Mouse (Mus musculus): ENCODE data around the gene Smoc1.

- no peak for TF ChIP-seq CTCF (IDR thresholded peaks at IDR 0.05; ENCODE audit: low read depth, low read length)
- no peak for TF ChIP-seq POLR2A (IDR thresholded peaks at IDR 0.05; ENCODE audit: borderline replicate concordance, low read depth, low read length)
These were observed 51.5 kb downstream of the Smoc1 start for GRCm38 (mm10) chr12:81077953-81078646.
